Mouse (Mus musculus) spleen, postnatal 36 days (tissue): ENCODE data around the gene Rnft2.

Experiments used
- DNase-seq, 2 experiments: peaks; one replicate each; pipeline ENCODE4 v3.0.0; 2022; ENCODE audit warnings: low spot score in 2 of 2, mixed read lengths in 1 of 2

Rnft2 gene

GRCm38 (mm10) chr5:118174310-118175009 is 70.5 kb downstream of the Rnft2 start:
- DNase-seq = no peak

GRCm38 (mm10) chr5:118172078-118172723 is 72.7 kb downstream of the Rnft2 start:
- DNase-seq = no peak

GRCm38 (mm10) chr5:118171665-118172064 is 73.3 kb downstream of the Rnft2 start:
- no peak for DNase-seq

GRCm38 (mm10) chr5:118170888-118171529 is 73.9 kb downstream of the Rnft2 start:
- no peak for DNase-seq

- no peak for DNase-seq
Measured at GRCm38 (mm10) chr5:118169222-118170221, 75.4 kb downstream of the Rnft2 start.

- no peak for DNase-seq
Measured at GRCm38 (mm10) chr5:118167561-118167995, 77.3 kb downstream of the Rnft2 start.

GRCm38 (mm10) chr5:118165462-118165861 is 79.5 kb downstream of the Rnft2 start:
- no peak for DNase-seq

GRCm38 (mm10) chr5:118164581-118164980 is 80.3 kb downstream of the Rnft2 start, which contains the start of gene Hrk:
Gene Hrk, plus strand, starts transcription at chr5:118164648.
- no peak for DNase-seq

GRCm38 (mm10) chr5:118160691-118161090 is 84.2 kb downstream of the Rnft2 start:
- DNase-seq = no peak

GRCm38 (mm10) chr5:118156976-118157375 is 87.9 kb downstream of the Rnft2 start:
- DNase-seq = no peak

GRCm38 (mm10) chr5:118155565-118155947 is 89.4 kb downstream of the Rnft2 start:
- DNase-seq = no peak

GRCm38 (mm10) chr5:118154839-118155564 is 89.9 kb downstream of the Rnft2 start, which contains the start of gene Fbxw8:
Gene Fbxw8, minus strand, starts transcription at chr5:118155464.
- DNase-seq = peak; percentile 66 to 70

- no peak for DNase-seq
Measured at GRCm38 (mm10) chr5:118149711-118150110, 95.2 kb downstream of the Rnft2 start.

- no peak for DNase-seq
Measured at GRCm38 (mm10) chr5:118147264-118147663, 97.7 kb downstream of the Rnft2 start.

GRCm38 (mm10) chr5:118145999-118146679 is 98.8 kb downstream of the Rnft2 start:
- DNase-seq = no peak

- DNase-seq = no peak
Measured at GRCm38 (mm10) chr5:118145458-118145857, 99.5 kb downstream of the Rnft2 start.

GRCm38 (mm10) chr5:118144770-118145169 is 100.1 kb downstream of the Rnft2 start:
- DNase-seq = no peak

GRCm38 (mm10) chr5:118144327-118144726 is 100.6 kb downstream of the Rnft2 start:
- no peak for DNase-seq

- no peak for DNase-seq
Measured at GRCm38 (mm10) chr5:118143211-118144026, 101.5 kb downstream of the Rnft2 start.
